Mouse (Mus musculus) forebrain, embryonic 16.5 days (tissue): ENCODE measurements around the gene Parl. TPM values are rescaled to one million over a fixed set of nuclear protein-coding genes. Genes with fewer than 3 reads are reported as not detected.

Source experiments
- ATAC-seq: fragments of 200-750 bp; cut with Nextera tagmentation; 2 replicates; pipeline ENCODE4 v1.8.0; 2017; ENCODE audit warnings: mild to moderate bottlenecking, moderate library complexity
- H3K27ac ChIP-seq: fragments of 300-500 bp; sonication (generic); 2 replicates; pipeline ENCODE4 v1.5.1; 2014; ENCODE audit warnings: low read length, control low read depth
- H3K27me3 ChIP-seq: fragments of 300-500 bp; sonication (generic); replicated peaks from 2 replicates; pipeline ENCODE4 v1.6.1; 2014; ENCODE audit warnings: low read length; ENCODE audit not compliant: control insufficient read depth, insufficient read depth
- H3K36me3 ChIP-seq: fragments of 300-500 bp; sonication (generic); 2 replicates; pipeline ENCODE4 v1.6.1; 2014; ENCODE audit not compliant: control insufficient read depth, insufficient read depth
- H3K4me1 ChIP-seq: fragments of 300-500 bp; sonication (generic); replicated peaks from 2 replicates; pipeline ENCODE4 v1.6.1; 2014; ENCODE audit warnings: low read length; ENCODE audit not compliant: control insufficient read depth, insufficient read depth
- H3K4me2 ChIP-seq: fragments of 300-500 bp; sonication (generic); 2 replicates; pipeline ENCODE4 v1.6.1; 2014; ENCODE audit warnings: mild to moderate bottlenecking, low read length, control low read depth
- H3K4me3 ChIP-seq: fragments of 300-500 bp; sonication (generic); replicated peaks from 2 replicates; pipeline ENCODE4 v1.5.1; 2014; ENCODE audit warnings: mild to moderate bottlenecking, low read length, control low read depth
- H3K9ac ChIP-seq: fragments of 300-500 bp; sonication (generic); replicated peaks from 2 replicates; pipeline ENCODE4 v1.6.1; 2014; ENCODE audit warnings: low read depth, low read length, control low read depth
- H3K9me3 ChIP-seq: fragments of 300-500 bp; sonication (generic); 2 replicates; pipeline ENCODE4 v1.6.1; 2016; ENCODE audit warnings: low read length; ENCODE audit not compliant: control insufficient read depth
- WGBS: fragments of 180-500 bp; shearing (Covaris S2); extraction: QIAGEN DNeasy Blood & Tissue Kit; methylation state at CpG from one replicate; pipeline ENCODE4 v1.1.7; 2014; 5-methylcytosine and 5-hydroxymethylcytosine counted together
- polyA plus RNA-seq: library from polyadenylated mRNA; unstranded; fragments of >200 nt; fragmentation: Nextera tagmentation; extraction: Ambion mirVana; gene quantifications from 2 replicates; pipeline ENCODE4 v1.2.1, GENCODE M21; 2015

Parl gene
- polyA plus RNA-seq = 82.3 and 86.6 TPM in 2 replicates

GRCm38 (mm10) chr16:20301770-20302649 is at the start of gene Parl:
TSS of gene Parl (minus strand) at chr16:20302387.
- peak within 1 kb of the TSS; percentile 76 for H3K4me2 ChIP-seq
- peak; percentile 87 for ATAC-seq
- no peaks in the 10 kb centered on the region for H3K27me3 ChIP-seq
- no peaks in the 10 kb centered on the region for H3K9me3 ChIP-seq
- H3K36me3 ChIP-seq = peaks cover 2% of the 10 kb centered on the region; the same call in 1 of the 2 replicates
- H3K27ac ChIP-seq = no peak within 1 kb of the TSS
- H3K9ac ChIP-seq = peak within 1 kb of the TSS; percentile 74
- H3K4me1 ChIP-seq = peaks cover 16% of the 10 kb centered on the region
- peak within 1 kb of the TSS; percentile 72 for H3K4me3 ChIP-seq
- under 1% methylated on average over 52 of the region's 52 CpGs for WGBS

- Histone ChIP-seq H3K9ac (no peak overlapping the region), H3K27ac (no peak overlapping the region), H3K4me1 (no peaks in the 10 kb centered on the region), H3K9me3 (no peaks in the 10 kb centered on the region), H3K27me3 (no peaks in the 10 kb centered on the region), H3K4me2 (no peak overlapping the region), H3K4me3 (no peak overlapping the region), H3K36me3 (peaks cover 25% of the 10 kb centered on the region)
- WGBS = 93% methylated on average over 1 of the region's 1 CpGs
- ATAC-seq = no peak
Observed at GRCm38 (mm10) chr16:20345464-20345863, 43.3 kb upstream of the Parl start.

GRCm38 (mm10) chr16:20338616-20339015 is 36.4 kb upstream of the Parl start:
- WGBS = 97% methylated on average over 3 of the region's 3 CpGs
- ATAC-seq = no peak
- Histone ChIP-seq H3K9ac (no peak overlapping the region), H3K4me1 (no peaks in the 10 kb centered on the region), H3K36me3 (peaks cover 41% of the 10 kb centered on the region), H3K27ac (no peak overlapping the region), H3K27me3 (no peaks in the 10 kb centered on the region), H3K4me2 (no peak overlapping the region), H3K9me3 (no peaks in the 10 kb centered on the region), H3K4me3 (no peak overlapping the region)

GRCm38 (mm10) chr16:20334918-20335317 is 32.7 kb upstream of the Parl start:
- Histone ChIP-seq H3K4me1 (no peaks in the 10 kb centered on the region), H3K36me3 (peaks cover 49% of the 10 kb centered on the region), H3K4me2 (no peak overlapping the region), H3K9me3 (no peaks in the 10 kb centered on the region), H3K4me3 (no peak overlapping the region), H3K27me3 (no peaks in the 10 kb centered on the region), H3K27ac (no peak overlapping the region), H3K9ac (no peak overlapping the region)
- WGBS = 94% methylated on average over 8 of the region's 8 CpGs
- no peak for ATAC-seq

GRCm38 (mm10) chr16:20328306-20328705 is 26.1 kb upstream of the Parl start:
- H3K4me1 ChIP-seq = no peaks in the 10 kb centered on the region
- no peaks in the 10 kb centered on the region for H3K27me3 ChIP-seq
- ATAC-seq = no peak
- no peaks in the 10 kb centered on the region for H3K9me3 ChIP-seq
- H3K9ac ChIP-seq = no peak overlapping the region
- no peak overlapping the region for H3K27ac ChIP-seq
- no peak overlapping the region for H3K4me3 ChIP-seq
- WGBS = 91% methylated on average over 5 of the region's 5 CpGs
- peaks cover 24% of the 10 kb centered on the region for H3K36me3 ChIP-seq
- H3K4me2 ChIP-seq = no peak overlapping the region

GRCm38 (mm10) chr16:20325286-20325685 is 23.1 kb upstream of the Parl start, which contains the start of gene Cyp2ab1:
TSS of gene Cyp2ab1 (minus strand) at chr16:20325404.
- WGBS = 61% methylated on average over 5 of the region's 5 CpGs
- no peak within 1 kb of the TSS for H3K4me2 ChIP-seq
- no peaks in the 10 kb centered on the region for H3K4me1 ChIP-seq
- H3K27me3 ChIP-seq = no peaks in the 10 kb centered on the region
- no peaks in the 10 kb centered on the region for H3K9me3 ChIP-seq
- no peak within 1 kb of the TSS for H3K9ac ChIP-seq
- no peak within 1 kb of the TSS for H3K4me3 ChIP-seq
- H3K27ac ChIP-seq = no peak within 1 kb of the TSS
- peaks cover 10% of the 10 kb centered on the region for H3K36me3 ChIP-seq
- no peak for ATAC-seq

GRCm38 (mm10) chr16:20323907-20324306 is 21.7 kb upstream of the Parl start:
- H3K36me3 ChIP-seq = peaks cover 2% of the 10 kb centered on the region; the same call in 1 of the 2 replicates
- no peak for ATAC-seq
- WGBS = 80% methylated on average over 5 of the region's 5 CpGs
- no peaks in the 10 kb centered on the region for H3K9me3 ChIP-seq
- H3K27ac ChIP-seq = no peak overlapping the region
- H3K4me1 ChIP-seq = no peaks in the 10 kb centered on the region
- no peak overlapping the region for H3K4me3 ChIP-seq
- no peak overlapping the region for H3K4me2 ChIP-seq
- H3K27me3 ChIP-seq = no peaks in the 10 kb centered on the region
- H3K9ac ChIP-seq = no peak overlapping the region

GRCm38 (mm10) chr16:20322274-20322673 is 20.1 kb upstream of the Parl start:
- H3K4me1 ChIP-seq = no peaks in the 10 kb centered on the region
- no peaks in the 10 kb centered on the region for H3K9me3 ChIP-seq
- H3K4me2 ChIP-seq = no peak overlapping the region
- H3K36me3 ChIP-seq = no peaks in the 10 kb centered on the region
- no peak overlapping the region for H3K27ac ChIP-seq
- WGBS = 93% methylated on average over 4 of the region's 4 CpGs
- ATAC-seq = no peak
- H3K9ac ChIP-seq = no peak overlapping the region
- no peak overlapping the region for H3K4me3 ChIP-seq
- no peaks in the 10 kb centered on the region for H3K27me3 ChIP-seq

GRCm38 (mm10) chr16:20316770-20317169 is 14.6 kb upstream of the Parl start:
- Histone ChIP-seq H3K4me3 (no peak overlapping the region), H3K4me2 (no peak overlapping the region), H3K27me3 (no peaks in the 10 kb centered on the region), H3K9ac (no peak overlapping the region), H3K4me1 (no peaks in the 10 kb centered on the region), H3K9me3 (no peaks in the 10 kb centered on the region), H3K36me3 (no peaks in the 10 kb centered on the region), H3K27ac (no peak overlapping the region)
- ATAC-seq = no peak
- WGBS = 94% methylated on average over 5 of the region's 6 CpGs
